Mouse (Mus musculus) limb, embryonic 13.5 days (tissue): Measurements from ENCODE around the gene Mthfd1l. TPM values are rescaled to one million over a fixed set of nuclear protein-coding genes. Genes with fewer than 3 reads are reported as not detected.
A peak's percentile ranks its signal among the peaks of the same experiment; 100 is the strongest.

Source experiments
- ATAC-seq: fragments of 200-750 bp; cut with Nextera tagmentation; 2 replicates; pipeline ENCODE4 v1.8.0; 2017; ENCODE audit warnings: low read depth, moderate number of reproducible peaks, moderate TSS enrichment; ENCODE audit not compliant: low FRiP score
- H3K27ac ChIP-seq: fragments of 300-500 bp; sonication (generic); 2 replicates; pipeline ENCODE4 v1.5.1; 2015; ENCODE audit warnings: inconsistent platforms, mild to moderate bottlenecking, moderate library complexity
- H3K27me3 ChIP-seq: fragments of 300-500 bp; sonication (generic); 2 replicates; pipeline ENCODE4 v1.6.1; 2015; ENCODE audit warnings: mild to moderate bottlenecking, inconsistent platforms
- H3K36me3 ChIP-seq: fragments of 300-500 bp; sonication (generic); 2 replicates; pipeline ENCODE4 v1.6.1; 2015; ENCODE audit warnings: inconsistent platforms, mild to moderate bottlenecking, moderate library complexity
- H3K4me1 ChIP-seq: fragments of 300-500 bp; sonication (generic); 2 replicates; pipeline ENCODE4 v1.6.1; 2015; ENCODE audit warnings: inconsistent platforms
- H3K4me2 ChIP-seq: fragments of 300-500 bp; sonication (generic); replicated peaks from 2 replicates; pipeline ENCODE4 v1.6.1; 2015; ENCODE audit warnings: inconsistent platforms, mild to moderate bottlenecking, moderate library complexity
- H3K4me3 ChIP-seq: fragments of 300-500 bp; sonication (generic); 2 replicates; pipeline ENCODE4 v1.5.1; 2015; ENCODE audit warnings: moderate library complexity, mild to moderate bottlenecking, inconsistent platforms
- H3K9ac ChIP-seq: fragments of 300-500 bp; sonication (generic); 2 replicates; pipeline ENCODE4 v1.6.1; 2015; ENCODE audit warnings: mild to moderate bottlenecking, inconsistent platforms
- H3K9me3 ChIP-seq: fragments of 300-500 bp; sonication (generic); 2 replicates; pipeline ENCODE4 v1.6.1; 2016; ENCODE audit warnings: inconsistent platforms
- WGBS: fragments of 180-500 bp; shearing (Covaris S2); methylation state at CpG from one replicate; pipeline ENCODE4 v1.1.7; 2015; 5-methylcytosine and 5-hydroxymethylcytosine counted together
- polyA plus RNA-seq: library from polyadenylated mRNA; unstranded; fragments of >200 nt; fragmentation: Nextera tagmentation; extraction: Ambion mirVana; gene quantifications from 2 replicates; pipeline ENCODE4 v1.2.1, GENCODE M21; 2015

Mthfd1l gene
- polyA plus RNA-seq: 10.4 and 11.1 TPM in 2 replicates

- WGBS: under 1% methylated on average over 40 of the region's 40 CpGs
- Histone ChIP-seq H3K4me3 (peak within 1 kb of the TSS; percentile 75), H3K4me2 (peak within 1 kb of the TSS; percentile 94), H3K27me3 (no peaks in the 10 kb centered on the region), H3K9me3 (no peaks in the 10 kb centered on the region), H3K4me1 (peaks cover 31% of the 10 kb centered on the region), H3K9ac (peak within 1 kb of the TSS; percentile 83), H3K27ac (peak within 1 kb of the TSS; percentile 91), H3K36me3 (no peaks in the 10 kb centered on the region)
- peak; percentile 69 for ATAC-seq
These were observed at the start of gene Mthfd1l for GRCm38 (mm10) chr10:3972981-3973588. Mthfd1l (plus strand) TSS chr10:3973118.

- H3K36me3 ChIP-seq: peaks cover 11% of the 10 kb centered on the region
- no peak overlapping the region for H3K4me3 ChIP-seq
- H3K27me3 ChIP-seq: no peaks in the 10 kb centered on the region
- no peak overlapping the region for H3K27ac ChIP-seq
- no peak overlapping the region for H3K9ac ChIP-seq
- peaks cover 1% of the 10 kb centered on the region for H3K4me1 ChIP-seq
- WGBS: 84% methylated on average over 4 of the region's 4 CpGs
- no peak overlapping the region for H3K4me2 ChIP-seq
- ATAC-seq: no peak
- no peaks in the 10 kb centered on the region for H3K9me3 ChIP-seq
These were observed 44.8 kb upstream of the Mthfd1l start for GRCm38 (mm10) chr10:3928008-3928545.

- no peak overlapping the region for H3K9ac ChIP-seq
- no peaks in the 10 kb centered on the region for H3K27me3 ChIP-seq
- H3K36me3 ChIP-seq: peaks cover 11% of the 10 kb centered on the region
- H3K4me3 ChIP-seq: no peak overlapping the region
- no peak overlapping the region for H3K27ac ChIP-seq
- no peak overlapping the region for H3K4me2 ChIP-seq
- ATAC-seq: no peak
- H3K4me1 ChIP-seq: peaks cover 10% of the 10 kb centered on the region
- no peaks in the 10 kb centered on the region for H3K9me3 ChIP-seq
These were observed 41.1 kb upstream of the Mthfd1l start for GRCm38 (mm10) chr10:3931831-3932230.

GRCm38 (mm10) chr10:3933311-3933940, 39.5 kb upstream of the Mthfd1l start:
- no peak overlapping the region; the same call in 1 of the 2 replicates for H3K27ac ChIP-seq
- ATAC-seq: no peak
- no peaks in the 10 kb centered on the region for H3K27me3 ChIP-seq
- H3K4me2 ChIP-seq: no peak overlapping the region
- H3K4me3 ChIP-seq: no peak overlapping the region
- H3K4me1 ChIP-seq: peaks cover 10% of the 10 kb centered on the region
- H3K9me3 ChIP-seq: no peaks in the 10 kb centered on the region
- H3K9ac ChIP-seq: no peak overlapping the region
- 34% methylated on average over 12 of the region's 12 CpGs for WGBS
- H3K36me3 ChIP-seq: peaks cover 11% of the 10 kb centered on the region

- H3K27me3 ChIP-seq: no peaks in the 10 kb centered on the region
- no peak overlapping the region for H3K4me2 ChIP-seq
- H3K36me3 ChIP-seq: peaks cover 19% of the 10 kb centered on the region
- no peak overlapping the region for H3K9ac ChIP-seq
- H3K27ac ChIP-seq: no peak overlapping the region
- H3K4me3 ChIP-seq: no peak overlapping the region
- no peak for ATAC-seq
- H3K4me1 ChIP-seq: peaks cover 21% of the 10 kb centered on the region
- no peaks in the 10 kb centered on the region for H3K9me3 ChIP-seq
These were observed 36.1 kb upstream of the Mthfd1l start for GRCm38 (mm10) chr10:3936864-3937263.

GRCm38 (mm10) chr10:3939895-3940595, 32.9 kb upstream of the Mthfd1l start:
- no peak overlapping the region for H3K27ac ChIP-seq
- H3K27me3 ChIP-seq: no peaks in the 10 kb centered on the region
- WGBS: 90% methylated on average over 11 of the region's 11 CpGs

GRCm38 (mm10) chr10:3940596-3940975, 32.3 kb upstream of the Mthfd1l start:
- no peak overlapping the region for H3K4me3 ChIP-seq
- no peaks in the 10 kb centered on the region for H3K9me3 ChIP-seq
- H3K4me2 ChIP-seq: no peak overlapping the region
- H3K4me1 ChIP-seq: peaks cover 14% of the 10 kb centered on the region
- WGBS: 86% methylated on average over 6 of the region's 6 CpGs
- peaks cover 22% of the 10 kb centered on the region for H3K36me3 ChIP-seq
- ATAC-seq: no peak
- H3K27me3 ChIP-seq: no peaks in the 10 kb centered on the region
- H3K27ac ChIP-seq: no peak overlapping the region
- no peak overlapping the region for H3K9ac ChIP-seq

More at GRCm38 (mm10) chr10:3939895-3940595, 32.9 kb upstream of the Mthfd1l start:
- H3K4me1 ChIP-seq: peaks cover 14% of the 10 kb centered on the region
- no peak overlapping the region for H3K4me3 ChIP-seq
- ATAC-seq: no peak
- no peak overlapping the region for H3K4me2 ChIP-seq
- peaks cover 19% of the 10 kb centered on the region for H3K36me3 ChIP-seq
- no peak overlapping the region for H3K9ac ChIP-seq
- H3K9me3 ChIP-seq: no peaks in the 10 kb centered on the region

- 28% methylated on average over 11 of the region's 11 CpGs for WGBS
- H3K4me2 ChIP-seq: no peak overlapping the region
- H3K4me1 ChIP-seq: peaks cover 14% of the 10 kb centered on the region
- no peak overlapping the region for H3K4me3 ChIP-seq
- H3K9me3 ChIP-seq: no peaks in the 10 kb centered on the region
- no peak overlapping the region for H3K9ac ChIP-seq
- H3K27ac ChIP-seq: 0 out of 2 replicates have a peak overlapping the region, but pooled peaks have one; percentile 15
- peak; percentile 24; the same call in 1 of the 2 replicates for ATAC-seq
- no peaks in the 10 kb centered on the region for H3K27me3 ChIP-seq
- peaks cover 23% of the 10 kb centered on the region for H3K36me3 ChIP-seq
These were observed 31.7 kb upstream of the Mthfd1l start for GRCm38 (mm10) chr10:3941054-3941757.

GRCm38 (mm10) chr10:3942289-3942688, 30.6 kb upstream of the Mthfd1l start:
- no peak overlapping the region for H3K27ac ChIP-seq
- WGBS: 44% methylated on average over 6 of the region's 6 CpGs
- ATAC-seq: no peak

GRCm38 (mm10) chr10:3943492-3944395, 29.2 kb upstream of the Mthfd1l start:
- Histone ChIP-seq H3K4me2 (no peak overlapping the region), H3K4me3 (no peak overlapping the region), H3K9ac (no peak overlapping the region), H3K9me3 (no peaks in the 10 kb centered on the region), H3K27me3 (no peaks in the 10 kb centered on the region), H3K27ac (no peak overlapping the region), H3K4me1 (peaks cover 14% of the 10 kb centered on the region), H3K36me3 (peaks cover 39% of the 10 kb centered on the region)
- ATAC-seq: peak; percentile 45; the same call in 1 of the 2 replicates
- WGBS: 28% methylated on average over 10 of the region's 10 CpGs

More at GRCm38 (mm10) chr10:3942289-3942688, 30.6 kb upstream of the Mthfd1l start:
- no peak overlapping the region for H3K4me2 ChIP-seq
- H3K4me3 ChIP-seq: no peak overlapping the region
- H3K9ac ChIP-seq: no peak overlapping the region
- H3K36me3 ChIP-seq: peaks cover 33% of the 10 kb centered on the region
- no peaks in the 10 kb centered on the region for H3K9me3 ChIP-seq
- H3K4me1 ChIP-seq: peaks cover 14% of the 10 kb centered on the region
- H3K27me3 ChIP-seq: no peaks in the 10 kb centered on the region

- no peak overlapping the region for H3K4me3 ChIP-seq
- 90% methylated on average over 17 of the region's 17 CpGs for WGBS
- no peak for ATAC-seq
- H3K27me3 ChIP-seq: no peaks in the 10 kb centered on the region
- peaks cover 3% of the 10 kb centered on the region for H3K4me1 ChIP-seq
- H3K27ac ChIP-seq: no peak overlapping the region
- H3K4me2 ChIP-seq: no peak overlapping the region
- no peak overlapping the region for H3K9ac ChIP-seq
- no peaks in the 10 kb centered on the region for H3K9me3 ChIP-seq
- H3K36me3 ChIP-seq: peaks cover 35% of the 10 kb centered on the region
These were observed 26.0 kb upstream of the Mthfd1l start for GRCm38 (mm10) chr10:3946871-3947270.
